Mouse (Mus musculus) megakaryocyte, embryonic 14.5 days (primary cell): Measurements from ENCODE around the gene Mmadhc.

Experiments
- FLI1 ChIP-seq: IDR thresholded peaks from 2 replicates; pipeline ENCODE4 v1.6.1; 2012; ENCODE audit warnings: low read length, inconsistent platforms, mixed read lengths
- GATA1 ChIP-seq: IDR thresholded peaks from 3 replicates; pipeline ENCODE4 v1.6.1; 2012; ENCODE audit warnings: mixed read lengths, low read length, inconsistent platforms, borderline replicate concordance

DNA sequence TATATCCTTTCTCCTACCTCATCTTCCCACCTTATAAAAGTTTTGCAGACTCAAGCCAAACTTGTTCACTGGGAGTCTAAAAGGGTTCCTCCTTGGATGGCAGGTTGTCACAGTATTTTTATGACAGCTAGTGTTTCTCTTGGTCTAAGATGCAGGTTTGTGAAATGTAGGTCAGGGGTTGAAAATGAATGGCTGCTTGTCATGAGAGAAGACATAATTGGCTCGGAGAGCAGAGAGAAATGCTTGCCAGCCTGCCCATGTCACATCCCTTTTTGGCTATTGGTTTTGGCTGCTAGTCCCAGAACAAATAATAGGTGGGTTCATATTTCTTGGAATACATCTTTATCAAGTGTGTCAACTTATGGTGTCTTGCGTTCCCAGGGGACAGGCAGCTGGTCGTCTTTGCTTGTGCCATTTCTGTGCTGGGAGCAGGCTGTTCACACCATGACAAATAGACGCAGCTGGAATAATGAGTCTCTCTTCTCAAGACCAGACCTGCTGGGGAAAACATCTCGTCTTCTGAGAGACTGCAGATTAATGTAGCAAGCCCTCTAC lies 35.2 kb upstream of the Mmadhc start:
- no peak for TF ChIP-seq GATA1
- no peak for TF ChIP-seq FLI1
